Mouse (Mus musculus) hindbrain, embryonic 10.5 days (tissue): ENCODE measurements at regions not wholly inside any gene's neighbourhood (a gene's known extent, or its start where the extent isn't known, plus 50 kb on each side); places are given as distances from the start of the nearest gene placed in this dataset.
A peak's percentile ranks its signal among the peaks of the same experiment; 100 is the strongest.

ENCODE experiments used
- DNase-seq: peaks from one replicate; pipeline ENCODE4 v3.0.0-alpha.2; 2017; ENCODE audit warnings: low spot score
- H3K27ac ChIP-seq: fragments of 300-500 bp; sonication (generic); 2 replicates; pipeline ENCODE4 v1.5.1; 2016; ENCODE audit warnings: mild to moderate bottlenecking, moderate library complexity
- H3K27me3 ChIP-seq: fragments of 300-500 bp; sonication (generic); 2 replicates; pipeline ENCODE4 v1.6.1; 2016; ENCODE audit warnings: mild to moderate bottlenecking; ENCODE audit not compliant: poor library complexity, insufficient read depth, severe bottlenecking
- H3K36me3 ChIP-seq: fragments of 300-500 bp; sonication (generic); 2 replicates; pipeline ENCODE4 v1.6.1; 2016; ENCODE audit warnings: mild to moderate bottlenecking, moderate library complexity
- H3K4me1 ChIP-seq: fragments of 300-500 bp; sonication (generic); replicated peaks from 2 replicates; pipeline ENCODE4 v1.6.1; 2016; ENCODE audit warnings: mild to moderate bottlenecking
- H3K4me3 ChIP-seq: fragments of 300-500 bp; sonication (generic); 2 replicates; pipeline ENCODE4 v1.5.1; 2016; ENCODE audit warnings: mild to moderate bottlenecking, moderate library complexity
- H3K9me3 ChIP-seq: fragments of 300-500 bp; sonication (generic); 2 replicates; pipeline ENCODE4 v1.6.1; 2016; ENCODE audit warnings: mild to moderate bottlenecking, moderate library complexity
- WGBS: fragments of 180-500 bp; shearing (Covaris S2); methylation state at CpG from one replicate; pipeline ENCODE4 v1.1.7; 2016; 5-methylcytosine and 5-hydroxymethylcytosine counted together

DNA sequence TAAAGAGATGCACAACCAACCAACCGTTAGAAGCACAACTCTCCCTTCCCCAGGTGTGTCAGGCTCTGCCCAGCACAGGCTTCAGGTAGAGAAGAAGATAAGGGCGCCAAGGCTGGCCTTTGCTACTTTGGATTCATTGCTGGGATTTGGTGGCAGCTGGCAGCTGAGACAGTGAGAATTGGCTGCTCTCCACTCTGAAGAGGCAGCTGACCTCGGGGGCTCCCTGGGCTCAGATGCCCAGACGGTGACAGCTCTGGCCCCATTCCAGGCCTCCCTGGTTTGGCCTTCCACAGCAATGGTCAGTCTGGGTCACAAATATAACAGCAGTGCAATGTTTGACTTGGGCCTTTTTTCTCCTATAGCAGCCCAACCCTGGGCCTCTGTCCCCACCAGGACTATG, 411.9 kb downstream of the Bcor start:
- Histone ChIP-seq H3K4me3 (no peak overlapping the region), H3K9me3 (no peaks in the 10 kb centered on the region), H3K4me1 (0 out of 2 replicates have a peak, but pooled peaks cover 2% of the 10 kb centered on the region), H3K27ac (no peak overlapping the region), H3K36me3 (no peaks in the 10 kb centered on the region), H3K27me3 (peaks cover 61% of the 10 kb centered on the region)
- 60% methylated on average over 4 of the region's 4 CpGs for WGBS
- DNase-seq: no peak

DNA sequence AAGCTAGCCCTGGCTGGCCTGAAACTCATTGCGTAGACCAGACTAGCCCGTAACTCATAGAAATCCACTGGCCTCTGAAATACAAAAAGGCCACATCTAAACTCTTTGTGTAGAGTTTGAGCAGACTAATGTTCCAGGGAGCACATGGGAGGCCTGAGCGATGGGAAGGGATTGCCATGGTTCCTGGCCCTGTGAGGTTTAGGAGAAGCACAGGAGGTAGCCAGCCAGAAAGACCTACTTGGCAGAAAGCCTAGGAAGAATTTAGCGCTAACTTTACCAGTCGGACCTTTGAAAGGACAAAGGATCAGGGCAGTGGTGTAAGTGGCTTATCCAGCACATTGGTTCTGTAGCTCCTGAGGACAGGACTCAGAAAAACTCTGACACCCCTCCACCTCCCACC, 407.6 kb downstream of the Bcor start:
- H3K27ac ChIP-seq: no peak overlapping the region
- no peak for DNase-seq
- no peak overlapping the region for H3K4me3 ChIP-seq
- H3K9me3 ChIP-seq: no peaks in the 10 kb centered on the region
- no peaks in the 10 kb centered on the region for H3K36me3 ChIP-seq
- peaks cover 57% of the 10 kb centered on the region for H3K27me3 ChIP-seq
- H3K4me1 ChIP-seq: no peaks in the 10 kb centered on the region
- 79% methylated on average over 5 of the region's 5 CpGs for WGBS

DNA sequence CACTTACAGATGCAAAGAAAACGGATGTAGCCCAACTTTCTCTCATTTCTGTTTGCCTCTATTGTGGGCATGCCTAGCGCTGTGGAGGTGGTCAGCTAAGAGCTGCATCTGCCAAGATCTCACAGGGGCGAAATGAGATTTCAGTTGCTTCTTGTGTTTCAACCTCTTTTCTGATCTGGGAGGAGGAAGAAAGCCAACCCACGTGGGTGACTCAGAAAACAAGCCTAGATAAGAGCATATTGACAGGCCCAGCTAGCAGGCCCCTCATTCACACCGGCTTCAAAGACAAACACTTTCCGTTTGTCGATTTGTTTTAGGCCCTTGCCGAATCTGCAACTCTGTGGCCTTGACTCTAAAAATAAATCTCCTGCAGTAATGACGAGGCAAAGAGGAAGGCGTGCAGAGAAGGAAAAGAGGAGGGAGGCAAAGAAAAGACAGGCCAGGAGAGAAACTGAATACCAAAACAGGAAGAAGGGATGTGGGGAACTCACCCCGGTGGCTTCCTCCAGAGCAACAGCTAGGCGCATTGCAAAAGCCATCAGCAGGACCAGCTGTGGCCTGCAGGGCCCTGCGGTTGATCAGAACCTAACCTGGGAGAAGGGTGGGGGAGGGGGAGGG, 407.1 kb downstream of the Bcor start:
- no peaks in the 10 kb centered on the region for H3K9me3 ChIP-seq
- peaks cover 54% of the 10 kb centered on the region for H3K27me3 ChIP-seq
- 31% methylated on average over 13 of the region's 13 CpGs for WGBS
- H3K27ac ChIP-seq: no peak overlapping the region
- no peaks in the 10 kb centered on the region for H3K4me1 ChIP-seq
- H3K4me3 ChIP-seq: no peak overlapping the region
- H3K36me3 ChIP-seq: no peaks in the 10 kb centered on the region
- no peak for DNase-seq

DNA sequence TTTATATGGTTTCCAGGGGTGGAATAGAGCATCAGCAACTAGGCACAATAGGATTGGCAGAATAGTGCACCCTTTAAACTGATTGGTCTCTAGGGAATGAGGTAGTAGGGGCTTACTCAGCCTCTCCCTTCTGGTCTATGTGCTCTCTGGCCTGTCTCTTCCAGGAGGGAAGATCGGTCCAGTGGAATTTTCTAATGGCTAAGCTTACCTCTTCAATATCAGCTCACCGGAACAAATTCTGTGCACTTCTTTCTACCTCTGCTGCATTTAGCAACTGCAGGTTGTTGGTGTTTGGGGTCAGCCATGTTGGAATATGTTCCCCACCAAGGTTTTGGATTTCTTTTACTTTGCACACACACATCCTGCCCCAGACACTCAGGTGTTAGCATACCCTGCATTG, 405.1 kb downstream of the Bcor start:
- no peak overlapping the region for H3K4me3 ChIP-seq
- H3K9me3 ChIP-seq: no peaks in the 10 kb centered on the region
- H3K36me3 ChIP-seq: no peaks in the 10 kb centered on the region
- H3K27me3 ChIP-seq: peaks cover 54% of the 10 kb centered on the region
- H3K27ac ChIP-seq: no peak overlapping the region
- no peaks in the 10 kb centered on the region for H3K4me1 ChIP-seq
- WGBS: 90% methylated on average over 2 of the region's 2 CpGs
- DNase-seq: no peak

DNA sequence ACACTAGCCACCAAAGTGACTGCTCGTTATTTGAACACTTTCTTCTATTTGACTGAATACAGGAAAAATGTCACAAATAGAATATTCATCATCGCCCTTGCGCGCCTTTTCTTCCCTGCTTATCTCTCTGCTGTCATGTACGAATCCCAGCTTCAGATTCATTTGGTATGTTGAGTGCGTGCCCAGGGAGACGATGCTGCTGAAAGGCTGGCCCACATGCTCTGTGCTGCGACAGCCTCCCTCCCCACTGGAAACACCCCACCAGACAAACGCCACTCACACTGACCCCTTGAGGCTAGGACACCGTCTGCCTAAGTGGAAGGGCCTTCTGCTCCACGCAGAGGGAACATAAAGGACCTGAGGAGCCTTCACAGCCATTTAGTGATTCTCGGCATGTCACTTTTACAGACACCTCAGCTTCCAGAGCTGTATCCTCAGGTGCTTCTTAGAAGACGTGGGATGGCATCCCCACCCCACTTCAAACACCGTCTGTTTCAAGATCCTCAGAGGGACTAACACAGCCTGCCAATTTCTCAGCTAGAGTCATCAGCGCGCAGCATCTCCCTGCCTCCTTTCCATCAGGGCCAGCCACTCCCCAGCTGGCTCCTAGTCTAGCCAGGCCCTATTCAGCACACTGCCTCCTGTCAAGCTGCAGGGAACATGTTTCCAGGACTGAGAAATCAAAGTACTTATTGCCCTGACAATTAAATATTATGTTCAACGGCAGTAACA, 396.6 kb downstream of the Bcor start:
- no peak overlapping the region for H3K4me3 ChIP-seq
- DNase-seq: no peak
- H3K27me3 ChIP-seq: peaks cover 42% of the 10 kb centered on the region
- WGBS: 80% methylated on average over 17 of the region's 17 CpGs
- H3K4me1 ChIP-seq: no peaks in the 10 kb centered on the region
- H3K27ac ChIP-seq: no peak overlapping the region
- H3K36me3 ChIP-seq: no peaks in the 10 kb centered on the region
- H3K9me3 ChIP-seq: no peaks in the 10 kb centered on the region

DNA sequence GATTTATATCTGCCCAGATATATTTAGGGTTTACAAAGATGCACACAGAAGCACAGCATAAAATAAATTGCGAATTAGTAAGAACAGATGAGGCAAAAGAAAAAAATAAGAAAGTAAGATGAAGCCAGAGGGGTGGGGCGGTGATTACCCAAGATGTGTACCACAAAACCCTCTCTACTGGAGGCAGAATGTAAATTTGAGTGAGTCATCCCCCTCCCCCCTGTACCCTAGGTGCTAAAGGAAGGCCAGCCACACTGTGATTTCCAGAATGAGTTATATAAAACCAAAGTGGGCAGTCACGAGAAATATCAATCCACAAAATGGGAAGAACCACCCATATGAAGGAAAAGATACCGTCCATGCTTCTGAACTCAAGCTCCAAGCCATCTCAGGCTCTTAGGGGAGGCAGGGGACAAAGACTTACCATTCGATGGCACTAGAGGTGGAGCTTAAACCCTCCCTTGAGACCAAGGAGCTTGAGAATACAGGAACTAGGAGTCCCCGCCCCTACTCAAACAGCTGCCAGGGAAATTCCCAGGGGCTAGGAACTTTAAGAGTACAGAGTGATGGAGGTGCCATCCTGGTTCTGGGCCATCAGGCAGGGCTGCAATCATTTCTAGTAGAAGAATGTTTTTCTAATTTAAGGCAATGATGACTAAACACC, 383.8 kb downstream of the Bcor start:
- Histone ChIP-seq H3K36me3 (no peaks in the 10 kb centered on the region), H3K27me3 (peaks cover 30% of the 10 kb centered on the region; the same call in 1 of the 2 replicates), H3K9me3 (no peaks in the 10 kb centered on the region), H3K4me3 (no peak overlapping the region), H3K27ac (no peak overlapping the region), H3K4me1 (no peaks in the 10 kb centered on the region)
- no peak for DNase-seq
- 70% methylated on average over 6 of the region's 6 CpGs for WGBS

DNA sequence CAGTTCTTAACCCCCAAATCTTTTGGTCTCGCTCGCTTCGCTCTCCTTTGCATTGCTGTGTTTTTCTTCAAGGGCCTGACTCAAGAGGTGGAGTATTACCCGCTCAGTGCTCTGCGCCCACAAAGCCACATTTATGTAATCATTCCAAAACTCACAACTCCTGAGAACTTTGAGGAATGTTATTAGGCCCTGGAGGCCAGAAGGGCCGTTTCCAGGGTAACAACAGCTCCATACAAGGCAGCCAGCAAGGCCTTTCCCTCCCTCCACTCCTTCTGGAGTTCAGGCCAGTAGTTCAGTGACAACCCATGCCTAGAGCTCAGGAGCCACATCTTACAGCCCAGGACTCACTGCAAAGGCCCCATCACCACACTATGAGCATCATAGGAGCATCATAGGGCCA, 365.1 kb downstream of the Bcor start:
- H3K36me3 ChIP-seq: no peaks in the 10 kb centered on the region
- 78% methylated on average over 6 of the region's 6 CpGs for WGBS
- H3K4me3 ChIP-seq: no peak overlapping the region
- no peaks in the 10 kb centered on the region for H3K9me3 ChIP-seq
- peaks cover 59% of the 10 kb centered on the region for H3K27me3 ChIP-seq
- peaks cover 24% of the 10 kb centered on the region for H3K4me1 ChIP-seq
- no peak overlapping the region for H3K27ac ChIP-seq
- no peak for DNase-seq

DNA sequence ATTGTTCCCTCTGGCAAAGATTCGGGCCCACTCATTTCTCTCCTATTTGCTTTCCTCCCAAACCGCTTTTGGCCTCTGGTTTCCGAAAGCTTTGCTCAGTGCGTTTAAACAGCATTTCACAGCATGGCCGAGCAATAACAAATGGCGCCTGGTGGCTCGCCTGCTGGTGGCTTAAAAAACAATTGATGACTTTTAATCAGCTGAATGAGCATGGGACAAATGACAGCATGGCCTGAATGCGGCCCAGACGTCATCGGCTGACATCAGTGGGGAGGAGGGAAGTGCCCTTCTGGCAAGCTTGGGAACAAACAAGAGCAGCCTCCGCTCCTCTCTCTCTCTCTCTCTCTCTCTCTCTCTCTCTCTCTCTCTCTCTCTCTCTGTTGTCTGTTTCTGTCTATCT, 362.3 kb downstream of the Bcor start:
- WGBS: 18% methylated on average over 11 of the region's 11 CpGs
- no peak overlapping the region; the same call in 1 of the 2 replicates for H3K4me3 ChIP-seq

DNA sequence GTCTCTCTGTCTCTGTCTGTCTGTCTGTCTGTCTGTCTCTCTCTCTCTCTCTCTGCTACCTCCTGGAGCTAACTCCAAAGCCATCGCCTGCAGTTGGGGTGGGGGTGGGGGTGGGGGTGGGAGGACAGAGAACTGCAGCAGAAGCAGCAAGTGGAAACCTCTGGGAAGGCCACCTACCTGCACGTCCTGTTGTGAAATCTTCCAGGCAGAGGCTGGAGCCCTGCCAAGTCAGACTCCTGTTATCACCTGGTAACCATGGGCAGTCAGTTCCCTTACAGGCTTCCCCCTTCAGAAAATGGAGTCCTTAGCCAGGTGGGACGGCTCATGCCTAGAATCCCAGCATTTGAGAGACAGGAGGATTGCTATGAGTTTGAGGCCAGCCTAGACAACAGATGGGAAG, 361.8 kb downstream of the Bcor start:
- peaks cover 77% of the 10 kb centered on the region for H3K27me3 ChIP-seq
- H3K4me3 ChIP-seq: no peak overlapping the region
- H3K27ac ChIP-seq: peak overlapping the region; percentile 75
- peaks cover 43% of the 10 kb centered on the region for H3K4me1 ChIP-seq
- 17% methylated on average over 3 of the region's 3 CpGs for WGBS
- no peak for DNase-seq
- H3K36me3 ChIP-seq: no peaks in the 10 kb centered on the region
- no peaks in the 10 kb centered on the region for H3K9me3 ChIP-seq

More for the DNA sequence above, 362.3 kb downstream of the Bcor start:
- peaks cover 38% of the 10 kb centered on the region for H3K4me1 ChIP-seq
- H3K9me3 ChIP-seq: no peaks in the 10 kb centered on the region
- peaks cover 74% of the 10 kb centered on the region for H3K27me3 ChIP-seq
- DNase-seq: peak; percentile 66
- peak overlapping the region; percentile 75 for H3K27ac ChIP-seq
- no peaks in the 10 kb centered on the region for H3K36me3 ChIP-seq

DNA sequence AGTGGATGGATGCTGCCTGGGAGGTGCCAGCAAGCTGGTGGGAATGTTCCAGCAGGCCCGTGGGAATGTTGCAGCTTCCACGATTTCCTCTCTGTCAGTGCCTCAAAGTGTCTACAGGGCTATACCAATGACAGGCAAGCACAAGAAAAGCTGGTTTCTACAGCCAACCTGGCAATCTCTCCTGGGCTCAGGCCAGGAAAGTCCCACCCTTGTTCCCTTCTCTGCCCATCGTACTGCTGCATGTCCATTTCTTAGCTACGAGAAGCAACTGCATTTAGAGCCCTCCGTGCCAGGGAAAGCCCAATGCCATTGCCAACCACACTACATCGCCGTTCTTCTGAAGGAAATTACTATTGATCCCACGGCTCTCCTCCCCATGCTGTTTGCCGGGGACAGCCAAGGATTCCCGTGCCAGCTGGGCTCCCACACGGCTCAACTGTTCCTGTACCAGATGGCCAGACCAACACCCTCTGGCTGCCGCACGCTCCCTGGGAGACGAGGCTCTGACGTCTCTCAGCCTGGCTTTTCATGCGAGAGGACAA, 359.7 kb downstream of the Bcor start:
- Histone ChIP-seq H3K27ac (no peak overlapping the region), H3K4me3 (no peak overlapping the region), H3K27me3 (peaks cover 93% of the 10 kb centered on the region), H3K9me3 (no peaks in the 10 kb centered on the region), H3K4me1 (peaks cover 49% of the 10 kb centered on the region), H3K36me3 (no peaks in the 10 kb centered on the region)
- no peak for DNase-seq
- WGBS: 72% methylated on average over 16 of the region's 16 CpGs

DNA sequence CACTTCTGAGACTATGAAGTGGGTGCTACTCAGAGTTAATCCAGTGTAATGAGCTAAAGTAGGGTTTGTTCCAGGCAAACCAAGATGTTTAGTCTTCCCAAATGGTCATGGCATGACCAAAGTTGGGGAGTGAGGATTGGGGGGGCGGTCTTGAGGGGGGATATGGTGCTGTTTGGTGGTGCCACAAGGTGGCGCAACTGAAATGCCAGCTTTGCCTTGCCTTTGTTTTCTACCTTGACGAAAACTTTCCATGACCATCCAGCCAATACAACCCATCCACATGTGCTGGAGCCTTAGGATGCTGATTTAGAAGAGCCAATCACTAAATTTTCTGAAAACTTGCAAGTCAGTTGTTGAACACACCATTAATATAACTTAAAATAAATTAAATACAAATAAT, 358.9 kb downstream of the Bcor start:
- Histone ChIP-seq H3K9me3 (no peaks in the 10 kb centered on the region), H3K27me3 (peaks cover 93% of the 10 kb centered on the region), H3K27ac (no peak overlapping the region), H3K36me3 (no peaks in the 10 kb centered on the region), H3K4me3 (no peak overlapping the region), H3K4me1 (peaks cover 49% of the 10 kb centered on the region)
- no peak for DNase-seq
- 53% methylated on average over 3 of the region's 3 CpGs for WGBS

DNA sequence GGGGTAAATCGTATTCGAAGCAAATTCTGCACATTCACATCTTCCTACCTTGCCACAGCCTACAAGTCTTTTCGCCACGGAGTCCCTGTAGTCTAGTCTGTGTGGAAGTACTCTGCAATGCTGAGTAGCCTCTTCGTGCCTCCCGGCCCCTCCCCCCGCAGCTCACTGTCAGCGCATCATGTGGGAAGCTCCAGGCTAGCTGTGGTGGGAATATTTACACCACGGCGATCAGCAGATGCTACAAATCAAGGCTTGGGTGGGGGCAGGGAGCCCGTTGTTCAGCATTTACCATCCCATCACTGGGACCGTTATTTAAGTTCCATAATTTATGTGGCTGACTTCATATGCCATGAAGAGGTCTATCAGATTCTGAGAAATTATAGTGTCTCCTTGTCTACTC, 358.5 kb downstream of the Bcor start:
- Histone ChIP-seq H3K9me3 (no peaks in the 10 kb centered on the region), H3K4me1 (peaks cover 53% of the 10 kb centered on the region), H3K27me3 (peaks cover 94% of the 10 kb centered on the region), H3K36me3 (no peaks in the 10 kb centered on the region), H3K4me3 (no peak overlapping the region), H3K27ac (no peak overlapping the region)
- 57% methylated on average over 12 of the region's 12 CpGs for WGBS
- DNase-seq: no peak
